Mouse (Mus musculus): Measurements from ENCODE around the gene Rnase1. TPM values are rescaled to one million over a fixed set of nuclear protein-coding genes. Genes with fewer than 3 reads are reported as not detected.

The Rnase1 gene
- polyA plus RNA-seq, 1 experiment, result 0.56 TPM

DNA sequence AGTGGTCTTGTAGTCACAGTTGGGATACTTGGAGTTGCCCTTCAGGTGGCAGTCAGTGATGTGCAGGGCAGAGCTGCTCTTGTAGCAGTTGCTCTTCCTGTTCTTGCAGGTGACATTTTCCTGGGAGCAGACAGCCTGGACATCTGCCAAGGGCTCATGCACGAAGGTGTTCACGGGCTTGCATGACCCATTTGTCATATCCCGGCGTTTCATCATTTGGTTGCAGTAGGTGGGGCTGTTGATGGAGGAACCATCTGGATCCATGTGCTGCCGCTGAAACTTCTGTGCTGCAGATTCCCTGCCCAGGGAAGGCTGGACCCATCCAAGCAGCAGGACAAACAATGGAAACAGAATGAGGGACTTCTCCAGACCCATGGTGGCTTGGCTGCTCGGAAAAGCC lies 1.1 kb downstream of the Rnase1 start:
- Histone ChIP-seq H3K4me1 (ENCODE audit: control insufficient read depth, insufficient read depth, low read length) (no peaks in the 10 kb centered on the region), H3K4me3 (ENCODE audit: control insufficient read depth, low read depth, low read length) (no peak overlapping the region), H3K36me3 (ENCODE audit: control insufficient read depth, insufficient read depth, low read length) (no peaks in the 10 kb centered on the region), H3K27me3 (ENCODE audit: control insufficient read depth, insufficient read depth, low read length) (no peaks in the 10 kb centered on the region), H3K27ac (ENCODE audit: control insufficient read depth, insufficient read depth, low read depth, low read length) (no peak overlapping the region)
- TF ChIP-seq POLR2A (IDR thresholded peaks at IDR 0.05; ENCODE audit: control insufficient read depth, low read depth, low read length), result no peak
- TF ChIP-seq CTCF (IDR thresholded peaks at IDR 0.05; ENCODE audit: control insufficient read depth, insufficient read depth, insufficient replicate concordance, low read depth, low read length), result no peak

- Histone ChIP-seq H3K4me3 (ENCODE audit: control insufficient read depth, low read depth, low read length) (no peak overlapping the region), H3K27ac (ENCODE audit: control insufficient read depth, insufficient read depth, low read depth, low read length) (no peak overlapping the region), H3K36me3 (ENCODE audit: control insufficient read depth, insufficient read depth, low read length) (no peaks in the 10 kb centered on the region), H3K27me3 (ENCODE audit: control insufficient read depth, insufficient read depth, low read length) (no peaks in the 10 kb centered on the region), H3K4me1 (ENCODE audit: control insufficient read depth, insufficient read depth, low read length) (no peaks in the 10 kb centered on the region)
- no peak for TF ChIP-seq POLR2A (IDR thresholded peaks at IDR 0.05; ENCODE audit: control insufficient read depth, low read depth, low read length)
- TF ChIP-seq CTCF (IDR thresholded peaks at IDR 0.05; ENCODE audit: control insufficient read depth, insufficient read depth, insufficient replicate concordance, low read depth, low read length), result no peak
These were observed 2.1 kb downstream of the Rnase1 start for GRCm38 (mm10) chr14:51144451-51144850.

DNA sequence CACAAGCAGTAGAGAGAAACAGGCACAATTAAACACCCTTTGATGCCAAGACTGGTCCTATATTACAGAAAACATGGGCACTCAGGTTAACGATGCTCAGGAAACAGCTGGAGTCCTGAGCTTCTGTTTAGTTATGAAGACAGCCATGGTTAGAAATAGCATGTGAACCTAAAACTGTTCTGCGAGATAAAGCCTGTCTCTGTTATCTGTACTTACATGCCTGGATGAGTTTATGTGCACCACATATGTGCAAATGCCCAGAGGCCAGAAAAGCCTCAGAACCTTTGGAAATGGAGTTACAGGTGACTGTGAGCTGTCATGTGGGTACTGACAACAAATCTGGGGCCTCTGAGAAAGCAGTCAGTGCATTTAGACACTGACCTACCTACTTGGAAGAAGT lies 2.6 kb downstream of the Rnase1 start:
- Histone ChIP-seq H3K4me3 (ENCODE audit: control insufficient read depth, low read depth, low read length) (no peak overlapping the region), H3K4me1 (ENCODE audit: control insufficient read depth, insufficient read depth, low read length) (no peaks in the 10 kb centered on the region), H3K36me3 (ENCODE audit: control insufficient read depth, insufficient read depth, low read length) (no peaks in the 10 kb centered on the region), H3K27ac (ENCODE audit: control insufficient read depth, insufficient read depth, low read depth, low read length) (no peak overlapping the region), H3K27me3 (ENCODE audit: control insufficient read depth, insufficient read depth, low read length) (no peaks in the 10 kb centered on the region)
- TF ChIP-seq POLR2A (IDR thresholded peaks at IDR 0.05; ENCODE audit: control insufficient read depth, low read depth, low read length), result no peak
- TF ChIP-seq CTCF (IDR thresholded peaks at IDR 0.05; ENCODE audit: control insufficient read depth, insufficient read depth, insufficient replicate concordance, low read depth, low read length), result no peak

GRCm38 (mm10) chr14:51143287-51143686 lies 3.3 kb downstream of the Rnase1 start:
- no peak for TF ChIP-seq CTCF (IDR thresholded peaks at IDR 0.05; ENCODE audit: control insufficient read depth, insufficient read depth, insufficient replicate concordance, low read depth, low read length)
- TF ChIP-seq POLR2A (IDR thresholded peaks at IDR 0.05; ENCODE audit: control insufficient read depth, low read depth, low read length), result no peak
- Histone ChIP-seq H3K36me3 (ENCODE audit: control insufficient read depth, insufficient read depth, low read length) (no peaks in the 10 kb centered on the region), H3K27ac (ENCODE audit: control insufficient read depth, insufficient read depth, low read depth, low read length) (no peak overlapping the region), H3K4me1 (ENCODE audit: control insufficient read depth, insufficient read depth, low read length) (no peaks in the 10 kb centered on the region), H3K27me3 (ENCODE audit: control insufficient read depth, insufficient read depth, low read length) (no peaks in the 10 kb centered on the region), H3K4me3 (ENCODE audit: control insufficient read depth, low read depth, low read length) (no peak overlapping the region)

DNA sequence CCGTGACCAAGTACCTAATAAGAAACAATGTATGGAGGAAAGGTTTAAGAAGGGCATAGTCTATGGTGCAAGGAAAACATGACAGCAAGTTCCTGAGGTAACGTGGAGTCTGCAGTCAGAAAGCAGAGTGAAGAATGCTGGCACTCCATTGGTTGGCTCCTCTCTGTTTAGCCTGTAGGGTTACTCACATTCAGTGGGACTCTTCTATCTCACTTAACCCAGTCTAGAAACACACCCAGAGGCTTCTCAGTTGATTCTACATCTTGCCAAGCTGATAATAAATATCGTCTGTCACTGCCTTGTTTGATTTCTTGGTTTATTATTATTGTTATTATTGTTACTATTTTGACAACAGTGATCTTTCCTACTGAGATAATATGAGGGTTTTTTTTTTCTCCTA lies 4.0 kb downstream of the Rnase1 start:
- no peaks in the 10 kb centered on the region for H3K27me3 ChIP-seq (ENCODE audit: control insufficient read depth, insufficient read depth, low read length)
- H3K36me3 ChIP-seq (ENCODE audit: control insufficient read depth, insufficient read depth, low read length), result no peaks in the 10 kb centered on the region
- no peaks in the 10 kb centered on the region for H3K4me1 ChIP-seq (ENCODE audit: control insufficient read depth, insufficient read depth, low read length)
- H3K4me3 ChIP-seq (ENCODE audit: control insufficient read depth, low read depth, low read length), result no peak overlapping the region
- TF ChIP-seq POLR2A (IDR thresholded peaks at IDR 0.05; ENCODE audit: control insufficient read depth, low read depth, low read length), result no peak
- TF ChIP-seq CTCF (IDR thresholded peaks at IDR 0.05; ENCODE audit: control insufficient read depth, insufficient read depth, insufficient replicate concordance, low read depth, low read length), result no peak
- no peak overlapping the region for H3K27ac ChIP-seq (ENCODE audit: control insufficient read depth, insufficient read depth, low read depth, low read length)

DNA sequence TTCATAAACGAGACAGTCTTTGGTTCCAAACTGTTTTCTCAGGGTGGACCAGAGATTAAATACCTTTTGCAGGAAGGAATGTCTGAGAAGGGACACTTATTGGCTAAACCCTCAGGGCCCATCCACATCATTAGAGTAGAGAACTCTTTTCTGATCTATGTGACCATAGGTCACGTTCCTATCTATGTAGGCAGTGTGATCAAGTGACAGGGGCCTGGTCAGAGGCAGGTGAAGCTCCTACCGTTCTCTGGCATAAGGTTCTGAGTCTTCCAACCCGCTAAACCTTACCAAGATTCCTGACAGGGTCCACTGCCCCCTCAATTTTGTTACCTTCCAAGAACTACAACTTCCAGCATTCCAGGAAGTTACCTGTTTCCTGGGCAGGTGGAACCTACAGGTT lies 4.5 kb downstream of the Rnase1 start:
- Histone ChIP-seq H3K36me3 (ENCODE audit: control insufficient read depth, insufficient read depth, low read length) (no peaks in the 10 kb centered on the region), H3K27ac (ENCODE audit: control insufficient read depth, insufficient read depth, low read depth, low read length) (no peak overlapping the region), H3K27me3 (ENCODE audit: control insufficient read depth, insufficient read depth, low read length) (no peaks in the 10 kb centered on the region), H3K4me1 (ENCODE audit: control insufficient read depth, insufficient read depth, low read length) (no peaks in the 10 kb centered on the region), H3K4me3 (ENCODE audit: control insufficient read depth, low read depth, low read length) (no peak overlapping the region)
- no peak for TF ChIP-seq POLR2A (IDR thresholded peaks at IDR 0.05; ENCODE audit: control insufficient read depth, low read depth, low read length)
- no peak for TF ChIP-seq CTCF (IDR thresholded peaks at IDR 0.05; ENCODE audit: control insufficient read depth, insufficient read depth, insufficient replicate concordance, low read depth, low read length)

DNA sequence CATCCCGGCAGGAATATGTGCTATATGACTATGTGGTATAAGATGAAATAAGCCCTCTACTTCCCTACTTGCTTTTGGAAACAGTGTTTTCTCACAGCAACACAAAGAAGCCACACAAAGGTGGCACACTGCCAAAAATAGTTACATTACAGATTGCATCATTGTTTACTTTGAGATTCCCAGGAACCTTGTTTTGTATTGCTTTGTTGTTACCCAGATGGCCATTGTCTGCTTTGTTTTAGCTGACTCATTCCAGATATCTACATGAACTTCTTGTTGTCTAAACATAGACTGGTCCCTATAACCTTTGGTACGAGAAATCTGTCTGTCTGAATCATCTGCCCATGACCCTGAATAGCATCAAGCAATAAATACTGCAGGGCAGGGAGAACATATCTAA lies 6.2 kb downstream of the Rnase1 start:
- Histone ChIP-seq H3K27ac (ENCODE audit: control insufficient read depth, insufficient read depth, low read depth, low read length) (no peak overlapping the region), H3K4me3 (ENCODE audit: control insufficient read depth, low read depth, low read length) (no peak overlapping the region), H3K27me3 (ENCODE audit: control insufficient read depth, insufficient read depth, low read length) (no peaks in the 10 kb centered on the region), H3K36me3 (ENCODE audit: control insufficient read depth, insufficient read depth, low read length) (no peaks in the 10 kb centered on the region), H3K4me1 (ENCODE audit: control insufficient read depth, insufficient read depth, low read length) (no peaks in the 10 kb centered on the region)
- TF ChIP-seq POLR2A (IDR thresholded peaks at IDR 0.05; ENCODE audit: control insufficient read depth, low read depth, low read length) (no peak), CTCF (IDR thresholded peaks at IDR 0.05; ENCODE audit: control insufficient read depth, insufficient read depth, insufficient replicate concordance, low read depth, low read length) (no peak)

DNA sequence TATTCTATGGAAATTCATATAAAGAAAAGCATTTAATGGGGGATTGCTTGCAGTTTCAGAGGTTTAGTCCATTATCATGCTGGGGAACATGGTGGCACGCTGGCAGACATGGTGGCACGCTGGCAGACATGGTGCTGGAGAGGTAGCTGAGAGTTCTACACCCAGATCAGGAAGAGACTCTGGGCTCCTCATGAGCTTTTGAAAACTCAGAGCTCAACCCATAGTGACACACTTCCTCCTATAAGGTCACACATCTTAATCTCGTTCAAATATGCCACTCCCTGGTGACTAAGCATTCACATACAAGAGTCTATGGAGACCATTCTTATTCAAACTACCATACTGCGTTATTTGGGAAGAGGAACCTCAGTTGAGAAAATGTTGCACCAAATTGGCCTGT lies 14.2 kb downstream of the Rnase1 start:
- H3K36me3 ChIP-seq (ENCODE audit: control insufficient read depth, insufficient read depth, low read length), result no peaks in the 10 kb centered on the region
- H3K4me1 ChIP-seq (ENCODE audit: control insufficient read depth, insufficient read depth, low read length), result no peaks in the 10 kb centered on the region
- no peak overlapping the region for H3K27ac ChIP-seq (ENCODE audit: control insufficient read depth, insufficient read depth, low read depth, low read length)
- no peaks in the 10 kb centered on the region for H3K27me3 ChIP-seq (ENCODE audit: control insufficient read depth, insufficient read depth, low read length)
- no peak for TF ChIP-seq CTCF (IDR thresholded peaks at IDR 0.05; ENCODE audit: control insufficient read depth, insufficient read depth, insufficient replicate concordance, low read depth, low read length)
- no peak for TF ChIP-seq POLR2A (IDR thresholded peaks at IDR 0.05; ENCODE audit: control insufficient read depth, low read depth, low read length)
- H3K4me3 ChIP-seq (ENCODE audit: control insufficient read depth, low read depth, low read length), result no peak overlapping the region

Data from testis, adult 2 months (tissue).